Mouse (Mus musculus): Measurements from ENCODE around the gene Ajap1.

The Ajap1 gene

GRCm38 (mm10) chr4:153482459-153483338 is at the start of gene Ajap1:
TSS of gene Ajap1 (minus strand) at chr4:153482811.
- DNase-seq (ENCODE audit: low spot score): no peak

GRCm38 (mm10) chr4:153530536-153530935 is 47.9 kb upstream of the Ajap1 start:
- DNase-seq (ENCODE audit: low spot score): no peak

GRCm38 (mm10) chr4:153521601-153522000 is 39.0 kb upstream of the Ajap1 start:
- DNase-seq (ENCODE audit: low spot score): no peak

- DNase-seq (ENCODE audit: low spot score): no peak
These were observed 37.3 kb upstream of the Ajap1 start for GRCm38 (mm10) chr4:153519888-153520287.

- no peak for DNase-seq (ENCODE audit: low spot score)
These were observed 36.7 kb upstream of the Ajap1 start for GRCm38 (mm10) chr4:153519289-153519688.

- DNase-seq (ENCODE audit: low spot score): no peak
These were observed 33.2 kb upstream of the Ajap1 start for GRCm38 (mm10) chr4:153515786-153516185.

- DNase-seq (ENCODE audit: low spot score): no peak
These were observed 31.5 kb upstream of the Ajap1 start for GRCm38 (mm10) chr4:153514071-153514470.

GRCm38 (mm10) chr4:153511530-153511929 is 28.9 kb upstream of the Ajap1 start:
- DNase-seq (ENCODE audit: low spot score): peak; percentile 4

GRCm38 (mm10) chr4:153501936-153502335 is 19.3 kb upstream of the Ajap1 start:
- DNase-seq (ENCODE audit: low spot score): peak; percentile 59

GRCm38 (mm10) chr4:153492444-153492843 is 9.8 kb upstream of the Ajap1 start:
- DNase-seq (ENCODE audit: low spot score): no peak

- no peak for DNase-seq (ENCODE audit: low spot score)
These were observed 6.5 kb upstream of the Ajap1 start for GRCm38 (mm10) chr4:153489116-153489515.

GRCm38 (mm10) chr4:153485913-153486312 is 3.3 kb upstream of the Ajap1 start:
- no peak for DNase-seq (ENCODE audit: low spot score)

- DNase-seq (ENCODE audit: low spot score): peak; percentile 18
These were observed 1.8 kb upstream of the Ajap1 start for GRCm38 (mm10) chr4:153484392-153484791.

GRCm38 (mm10) chr4:153481361-153482234 is 1.0 kb downstream of the Ajap1 start:
- no peak for DNase-seq (ENCODE audit: low spot score)

- no peak for DNase-seq (ENCODE audit: low spot score)
These were observed 1.9 kb downstream of the Ajap1 start for GRCm38 (mm10) chr4:153480551-153481262.

GRCm38 (mm10) chr4:153479144-153479543 is 3.5 kb downstream of the Ajap1 start:
- DNase-seq (ENCODE audit: low spot score): no peak

- no peak for DNase-seq (ENCODE audit: low spot score)
These were observed 8.9 kb downstream of the Ajap1 start for GRCm38 (mm10) chr4:153473480-153474252.

GRCm38 (mm10) chr4:153469712-153470111 is 12.9 kb downstream of the Ajap1 start:
- DNase-seq (ENCODE audit: low spot score): no peak

- no peak for DNase-seq (ENCODE audit: low spot score)
These were observed 22.7 kb downstream of the Ajap1 start for GRCm38 (mm10) chr4:153459934-153460333.

GRCm38 (mm10) chr4:153459503-153459902 is 23.1 kb downstream of the Ajap1 start:
- DNase-seq (ENCODE audit: low spot score): no peak

GRCm38 (mm10) chr4:153458821-153459220 is 23.8 kb downstream of the Ajap1 start:
- no peak for DNase-seq (ENCODE audit: low spot score)
